Mouse (Mus musculus) embryonic facial prominence, embryonic 12.5 days (tissue): ENCODE data around the gene Cobl. TPM values are rescaled to one million over a fixed set of nuclear protein-coding genes. Genes with fewer than 3 reads are reported as not detected.

Experiments
- ATAC-seq: fragments of 200-750 bp; cut with Nextera tagmentation; 2 replicates; pipeline ENCODE4 v1.8.0; 2017; ENCODE audit not compliant: insufficient number of reproducible peaks, insufficient read depth, low FRiP score, low TSS enrichment
- H3K27ac ChIP-seq: fragments of 300-500 bp; sonication (generic); 2 replicates; pipeline ENCODE4 v1.5.1; 2016; ENCODE audit warnings: mild to moderate bottlenecking
- H3K27me3 ChIP-seq: fragments of 300-500 bp; sonication (generic); 2 replicates; pipeline ENCODE4 v1.6.1; 2016; ENCODE audit warnings: mild to moderate bottlenecking, moderate library complexity
- H3K36me3 ChIP-seq: fragments of 300-500 bp; sonication (generic); 2 replicates; pipeline ENCODE4 v1.6.1; 2016; ENCODE audit warnings: mild to moderate bottlenecking
- H3K4me1 ChIP-seq: fragments of 300-500 bp; sonication (generic); 2 replicates; pipeline ENCODE4 v1.6.1; 2016
- H3K4me2 ChIP-seq: fragments of 300-500 bp; sonication (generic); replicated peaks from 2 replicates; pipeline ENCODE4 v1.6.1; 2016; ENCODE audit warnings: mild to moderate bottlenecking, moderate library complexity
- H3K4me3 ChIP-seq: fragments of 300-500 bp; sonication (generic); 2 replicates; pipeline ENCODE4 v1.5.1; 2016; ENCODE audit warnings: mild to moderate bottlenecking
- H3K9ac ChIP-seq: fragments of 300-500 bp; sonication (generic); 2 replicates; pipeline ENCODE4 v1.6.1; 2016; ENCODE audit warnings: mild to moderate bottlenecking, moderate library complexity
- H3K9me3 ChIP-seq: fragments of 300-500 bp; sonication (generic); 2 replicates; pipeline ENCODE4 v1.6.1; 2016; ENCODE audit warnings: mild to moderate bottlenecking, moderate library complexity
- WGBS: fragments of 180-500 bp; shearing (Covaris S2); methylation state at CpG from one replicate; pipeline ENCODE4 v1.1.7; 2016; 5-methylcytosine and 5-hydroxymethylcytosine counted together
- polyA plus RNA-seq: library from polyadenylated mRNA; unstranded; fragments of >200 nt; fragmentation: Nextera tagmentation; extraction: Ambion mirVana; gene quantifications from 2 replicates; pipeline ENCODE4 v1.2.1, GENCODE M21; 2016

The Cobl gene
- polyA plus RNA-seq, 1 experiment from 2014 or later, result 5.8 TPM

GRCm38 (mm10) chr11:12198700-12199349 lies 265.9 kb downstream of the Cobl start:
- H3K9ac ChIP-seq, result no peak overlapping the region
- no peaks in the 10 kb centered on the region for H3K9me3 ChIP-seq
- H3K27ac ChIP-seq, result no peak overlapping the region
- H3K36me3 ChIP-seq, result no peaks in the 10 kb centered on the region
- no peaks in the 10 kb centered on the region for H3K4me1 ChIP-seq
- no peak overlapping the region for H3K4me2 ChIP-seq
- no peaks in the 10 kb centered on the region for H3K27me3 ChIP-seq
- ATAC-seq, result no peak
- H3K4me3 ChIP-seq, result no peak overlapping the region
- 89% methylated on average over 6 of the region's 6 CpGs for WGBS

- H3K27ac ChIP-seq, result no peak overlapping the region
- no peaks in the 10 kb centered on the region for H3K27me3 ChIP-seq
- H3K4me3 ChIP-seq, result no peak overlapping the region
- H3K9ac ChIP-seq, result no peak overlapping the region
- ATAC-seq, result no peak
- H3K36me3 ChIP-seq, result no peaks in the 10 kb centered on the region
- H3K4me1 ChIP-seq, result no peaks in the 10 kb centered on the region
- no peak overlapping the region for H3K4me2 ChIP-seq
- 77% methylated on average over 2 of the region's 2 CpGs for WGBS
- H3K9me3 ChIP-seq, result no peaks in the 10 kb centered on the region
Measured at GRCm38 (mm10) chr11:12198017-12198416, 266.7 kb downstream of the Cobl start.

- Histone ChIP-seq H3K27me3 (no peaks in the 10 kb centered on the region), H3K4me2 (no peak overlapping the region), H3K9me3 (no peaks in the 10 kb centered on the region), H3K4me3 (no peak overlapping the region), H3K36me3 (no peaks in the 10 kb centered on the region), H3K9ac (no peak overlapping the region), H3K27ac (no peak overlapping the region), H3K4me1 (no peaks in the 10 kb centered on the region)
- no peak for ATAC-seq
- 83% methylated on average over 4 of the region's 4 CpGs for WGBS
Measured at GRCm38 (mm10) chr11:12197542-12197941, 267.2 kb downstream of the Cobl start.

GRCm38 (mm10) chr11:12195390-12195789 lies 269.4 kb downstream of the Cobl start:
- H3K36me3 ChIP-seq, result no peaks in the 10 kb centered on the region
- H3K4me1 ChIP-seq, result no peaks in the 10 kb centered on the region
- H3K9ac ChIP-seq, result no peak overlapping the region
- H3K4me2 ChIP-seq, result no peak overlapping the region
- ATAC-seq, result no peak
- H3K27me3 ChIP-seq, result no peaks in the 10 kb centered on the region
- H3K27ac ChIP-seq, result no peak overlapping the region
- H3K4me3 ChIP-seq, result no peak overlapping the region
- WGBS, result 85% methylated on average over 3 of the region's 3 CpGs
- no peaks in the 10 kb centered on the region for H3K9me3 ChIP-seq

GRCm38 (mm10) chr11:12193369-12193768 lies 271.4 kb downstream of the Cobl start:
- Histone ChIP-seq H3K27ac (no peak overlapping the region), H3K4me2 (no peak overlapping the region), H3K4me1 (no peaks in the 10 kb centered on the region), H3K36me3 (no peaks in the 10 kb centered on the region), H3K4me3 (no peak overlapping the region), H3K9ac (no peak overlapping the region), H3K27me3 (no peaks in the 10 kb centered on the region), H3K9me3 (no peaks in the 10 kb centered on the region)
- WGBS, result 74% methylated on average over 4 of the region's 4 CpGs
- ATAC-seq, result no peak

GRCm38 (mm10) chr11:12191386-12191785 lies 273.4 kb downstream of the Cobl start:
- 84% methylated on average over 2 of the region's 2 CpGs for WGBS
- no peaks in the 10 kb centered on the region for H3K4me1 ChIP-seq
- no peaks in the 10 kb centered on the region for H3K27me3 ChIP-seq
- no peak overlapping the region for H3K9ac ChIP-seq
- no peak overlapping the region for H3K27ac ChIP-seq
- no peak overlapping the region for H3K4me3 ChIP-seq
- H3K4me2 ChIP-seq, result no peak overlapping the region
- no peaks in the 10 kb centered on the region for H3K36me3 ChIP-seq
- H3K9me3 ChIP-seq, result no peaks in the 10 kb centered on the region
- ATAC-seq, result no peak

GRCm38 (mm10) chr11:12190417-12190816 lies 274.3 kb downstream of the Cobl start:
- no peak for ATAC-seq
- WGBS, result 58% methylated on average over 1 of the region's 1 CpGs

More at GRCm38 (mm10) chr11:12190417-12190816, 274.3 kb downstream of the Cobl start:
- Histone ChIP-seq H3K4me1 (no peaks in the 10 kb centered on the region), H3K9ac (no peak overlapping the region), H3K4me2 (no peak overlapping the region), H3K9me3 (no peaks in the 10 kb centered on the region), H3K27me3 (no peaks in the 10 kb centered on the region), H3K36me3 (no peaks in the 10 kb centered on the region), H3K27ac (no peak overlapping the region), H3K4me3 (no peak overlapping the region)
